Comparison of ENCODE assay signal across 16 mouse cellular contexts in the genomic region with DNA sequence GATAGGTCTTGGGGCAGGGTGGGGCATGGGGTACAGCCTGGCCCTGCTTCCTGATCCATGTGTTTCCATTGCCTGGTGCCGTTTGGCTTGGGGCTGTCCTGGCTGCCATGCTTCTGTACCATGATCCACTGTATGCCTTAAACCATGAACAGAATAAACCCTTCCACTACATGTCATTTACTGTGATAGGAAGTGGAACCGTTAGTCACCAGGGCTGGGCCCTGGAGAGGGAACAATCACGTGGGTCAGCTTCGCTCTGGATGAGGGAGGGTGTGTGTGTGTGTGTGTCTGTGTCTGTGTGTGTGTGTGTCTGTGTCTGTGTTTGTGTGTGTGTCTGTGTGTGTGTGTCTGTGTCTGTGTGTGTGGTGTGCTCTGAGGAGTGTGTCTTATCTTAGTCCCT.
"Had no signal": no experiment of that assay in that cellular context is flagged by ENCODE, and none has a peak within 500 bp of the region (broad histone marks: within the 10 kb centered on the region; RNA-seq: fewer than 3 reads in every experiment).

No protein-coding gene starts in this region.

- H3K27ac ChIP-seq: intestine, embryonic 15.5 days; left cerebral cortex, adult 2 months; limb, embryonic 12.5 days; liver, embryonic 14.5 days; midbrain, embryonic 12.5 days; neural tube, embryonic 15.5 days had no signal

- H3K4me1 ChIP-seq: intestine, embryonic 15.5 days; limb, embryonic 12.5 days had no signal

- ATAC-seq: intestine, embryonic 15.5 days; lung, postnatal 0 days; midbrain, embryonic 16.5 days had no signal

- H3K36me3 ChIP-seq: intestine, embryonic 15.5 days; limb, embryonic 12.5 days; neural tube, embryonic 15.5 days had no signal

- H3K4me3 ChIP-seq: intestine, embryonic 15.5 days; left cerebral cortex, adult 2 months; limb, embryonic 12.5 days; midbrain, embryonic 12.5 days; neural tube, embryonic 15.5 days had no signal

- DNase-seq: kidney, adult 8-10 months; kidney, postnatal 25 days; liver; lung, adult 2 months; lung, postnatal 36 days; right cerebral cortex, adult 18-20 months; right cerebral cortex, postnatal 25 days; thymus, postnatal 14 days had no signal

- H3K27me3 ChIP-seq: intestine, embryonic 15.5 days; midbrain, embryonic 12.5 days; neural tube, embryonic 15.5 days had no signal
